Mouse (Mus musculus): ENCODE measurements around the gene Fgfr2.
"Not testable (repeated sequence)": the region's sequence is repeated elsewhere in the genome, so short reads cannot be mapped to it uniquely, and the experiment has no call there.

DNA sequence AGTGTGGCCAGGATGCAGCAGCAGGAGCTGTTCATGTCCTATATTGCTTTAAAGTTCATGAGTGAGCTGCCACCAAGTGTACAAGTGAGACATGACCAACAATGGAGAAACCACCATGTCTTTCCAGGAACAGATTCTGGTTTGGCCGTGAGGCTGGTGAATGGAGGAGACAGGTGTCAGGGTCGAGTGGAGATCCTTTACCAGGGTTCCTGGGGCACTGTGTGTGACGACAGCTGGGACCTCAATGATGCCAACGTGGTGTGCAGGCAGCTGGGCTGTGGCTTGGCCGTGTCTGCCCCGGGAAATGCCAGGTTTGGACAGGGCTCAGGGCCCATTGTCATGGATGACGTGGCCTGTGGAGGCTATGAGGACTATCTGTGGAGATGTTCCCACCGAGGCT lies 2082.4 kb downstream of the Fgfr2 start:
- TF ChIP-seq CTCF (IDR thresholded peaks at IDR 0.05; ENCODE audit: insufficient read depth, low read length); POLR2A (IDR thresholded peaks at IDR 0.05; ENCODE audit: borderline replicate concordance, extremely low read depth, low read depth, low read length): not testable (repeated sequence)
